Mouse (Mus musculus): ENCODE results near the gene Arvcf. TPM values are rescaled to one million over a fixed set of nuclear protein-coding genes. Genes with fewer than 3 reads are reported as not detected.

The Arvcf gene
- polyA plus RNA-seq, 1 experiment = 26.3 TPM

DNA sequence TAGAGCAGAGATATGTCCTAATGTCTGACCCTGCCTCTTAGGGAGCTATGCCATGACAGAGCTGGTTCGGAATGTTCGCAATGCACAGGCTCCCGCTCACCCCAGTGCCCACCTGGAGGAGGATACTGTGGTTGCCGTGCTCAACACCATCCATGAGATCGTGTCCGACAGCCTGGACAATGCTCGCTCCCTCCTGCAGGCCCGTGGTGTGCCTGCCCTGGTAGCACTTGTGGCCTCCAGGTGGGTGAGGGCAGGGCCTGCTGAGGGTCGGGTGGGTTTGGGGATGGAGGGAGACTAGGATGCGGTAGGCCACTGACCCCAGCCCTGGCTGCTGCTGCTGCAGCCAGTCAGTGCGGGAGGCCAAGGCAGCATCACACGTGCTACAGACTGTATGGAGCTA lies 55.3 kb downstream of the Arvcf start:
- Histone ChIP-seq H3K9me3 (replicated peaks; ENCODE audit: control insufficient read depth, insufficient read depth, low read length, poor library complexity, severe bottlenecking) (no peaks in the 10 kb centered on the region), H3K27me3 (ENCODE audit: control insufficient read depth, insufficient read depth, low read length, poor library complexity, severe bottlenecking) (no peaks in the 10 kb centered on the region), H3K4me3 (ENCODE audit: low read depth, low read length) (no peak overlapping the region), H3K36me3 (ENCODE audit: control insufficient read depth, insufficient read depth, low read length, poor library complexity, severe bottlenecking) (0 out of 2 replicates have a peak, but pooled peaks cover 5% of the 10 kb centered on the region), H3K4me1 (ENCODE audit: control insufficient read depth, insufficient read depth, low read length) (peaks cover 9% of the 10 kb centered on the region), H3K9ac (ENCODE audit: low read depth, poor library complexity, severe bottlenecking) (no peak overlapping the region), H3K27ac (ENCODE audit: insufficient read depth, low read length) (no peak overlapping the region)
- TF ChIP-seq EP300 (IDR thresholded peaks at IDR 0.05; ENCODE audit: insufficient read depth, low read depth, low read length) = no peak
- TF ChIP-seq CTCF (IDR thresholded peaks at IDR 0.05; ENCODE audit: low read depth, low read length) = no peak
- TF ChIP-seq POLR2A (IDR thresholded peaks at IDR 0.05; ENCODE audit: insufficient read depth, low read length) = no peak

DNA sequence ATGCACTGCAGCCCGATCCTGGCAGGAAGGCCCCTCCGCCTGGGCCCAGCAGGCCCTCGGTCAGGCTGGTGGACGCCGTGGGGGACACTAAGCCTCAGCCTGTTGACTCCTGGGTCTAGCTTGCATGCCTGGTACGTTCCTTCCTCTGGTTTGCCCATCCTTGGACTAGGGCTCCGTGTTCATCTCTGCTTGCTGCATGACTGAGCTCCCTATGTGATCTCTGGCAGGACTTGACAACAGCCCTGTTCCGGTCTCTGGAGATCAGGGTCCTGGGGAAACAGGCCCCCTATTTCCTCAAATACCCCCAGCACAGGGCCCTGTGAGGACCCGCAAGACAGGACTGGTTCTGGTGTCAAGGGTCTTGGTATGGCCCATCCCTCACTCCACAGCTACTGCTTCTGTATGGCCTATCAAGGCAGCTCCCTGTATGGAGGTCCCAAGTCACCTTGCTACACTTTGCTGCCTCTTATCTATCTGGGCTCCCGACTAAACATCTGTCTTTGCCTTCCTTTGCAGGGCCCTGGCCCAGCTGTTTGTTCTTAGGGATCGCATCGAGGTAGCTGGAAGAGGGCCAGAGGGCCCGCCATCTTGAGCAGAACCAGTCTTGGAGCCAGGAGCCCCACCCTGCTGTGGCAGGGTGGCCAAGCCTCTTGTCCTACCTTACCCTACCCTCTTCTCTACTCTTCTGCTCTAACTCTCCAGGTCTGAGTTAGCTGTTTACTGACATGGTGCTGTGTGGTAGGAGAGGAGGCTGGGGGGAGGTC lies 57.3 kb downstream of the Arvcf start:
- H3K27me3 ChIP-seq (ENCODE audit: control insufficient read depth, insufficient read depth, low read length, poor library complexity, severe bottlenecking) = no peaks in the 10 kb centered on the region
- H3K9me3 ChIP-seq (replicated peaks; ENCODE audit: control insufficient read depth, insufficient read depth, low read length, poor library complexity, severe bottlenecking) = no peaks in the 10 kb centered on the region
- H3K9ac ChIP-seq (ENCODE audit: low read depth, poor library complexity, severe bottlenecking) = no peak overlapping the region
- H3K4me3 ChIP-seq (ENCODE audit: low read depth, low read length) = no peak overlapping the region
- H3K36me3 ChIP-seq (ENCODE audit: control insufficient read depth, insufficient read depth, low read length, poor library complexity, severe bottlenecking) = 0 out of 2 replicates have a peak, but pooled peaks cover 3% of the 10 kb centered on the region
- peaks cover 9% of the 10 kb centered on the region for H3K4me1 ChIP-seq (ENCODE audit: control insufficient read depth, insufficient read depth, low read length)
- H3K27ac ChIP-seq (ENCODE audit: insufficient read depth, low read length) = no peak overlapping the region
- TF ChIP-seq POLR2A (IDR thresholded peaks at IDR 0.05; ENCODE audit: insufficient read depth, low read length) (no peak), CTCF (IDR thresholded peaks at IDR 0.05; ENCODE audit: low read depth, low read length) (no peak), EP300 (IDR thresholded peaks at IDR 0.05; ENCODE audit: insufficient read depth, low read depth, low read length) (no peak)

DNA sequence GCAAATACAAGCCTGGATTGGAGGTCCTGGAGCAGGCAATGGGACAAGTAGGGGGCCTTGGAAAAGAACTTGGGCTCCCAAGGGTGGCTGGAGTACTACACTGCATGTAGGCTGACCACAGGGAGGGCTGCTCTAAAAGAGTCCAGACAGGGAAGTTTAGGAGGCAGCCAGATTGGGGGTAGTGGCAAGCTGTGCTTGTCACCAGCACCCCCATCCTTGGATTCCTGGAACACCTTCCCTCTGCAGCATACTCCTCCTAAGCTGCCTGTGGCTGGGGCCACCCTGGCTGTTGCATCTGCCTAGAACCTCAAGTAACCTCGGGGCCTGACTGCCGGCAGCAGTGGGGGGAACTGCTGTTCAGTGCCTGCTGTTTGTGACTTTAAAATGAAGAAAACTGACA lies 57.9 kb downstream of the Arvcf start:
- no peak overlapping the region for H3K27ac ChIP-seq (ENCODE audit: insufficient read depth, low read length)

DNA sequence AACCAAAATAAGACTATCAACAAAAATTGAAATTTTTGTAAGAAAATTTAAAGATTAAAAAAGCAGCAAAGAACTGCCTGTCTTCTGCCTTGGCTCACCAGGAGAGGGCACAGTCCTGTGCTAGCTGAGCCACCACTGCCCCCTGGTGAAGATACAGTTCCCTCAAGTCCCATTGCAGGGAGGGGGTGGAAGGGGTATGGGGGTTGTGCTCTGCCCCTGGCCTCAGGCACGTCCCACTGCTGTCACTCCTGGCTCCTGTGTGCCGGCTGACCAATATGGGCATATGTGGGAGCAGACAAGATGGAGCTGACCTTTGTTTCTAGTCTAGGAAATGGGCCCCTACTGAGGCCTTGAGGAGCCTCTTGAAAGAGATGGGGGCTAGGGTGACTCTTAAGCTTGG lies 58.3 kb downstream of the Arvcf start:
- no peak overlapping the region for H3K4me3 ChIP-seq (ENCODE audit: low read depth, low read length)
- H3K27ac ChIP-seq (ENCODE audit: insufficient read depth, low read length) = no peak overlapping the region
- no peaks in the 10 kb centered on the region for H3K9me3 ChIP-seq (replicated peaks; ENCODE audit: control insufficient read depth, insufficient read depth, low read length, poor library complexity, severe bottlenecking)
- TF ChIP-seq EP300 (IDR thresholded peaks at IDR 0.05; ENCODE audit: insufficient read depth, low read depth, low read length) (no peak), CTCF (IDR thresholded peaks at IDR 0.05; ENCODE audit: low read depth, low read length) (peak; percentile 86)
- H3K27me3 ChIP-seq (ENCODE audit: control insufficient read depth, insufficient read depth, low read length, poor library complexity, severe bottlenecking) = no peaks in the 10 kb centered on the region
- H3K9ac ChIP-seq (ENCODE audit: low read depth, poor library complexity, severe bottlenecking) = no peak overlapping the region
- H3K4me1 ChIP-seq (ENCODE audit: control insufficient read depth, insufficient read depth, low read length) = peaks cover under 1% of the 10 kb centered on the region
- 0 out of 2 replicates have a peak, but pooled peaks cover 3% of the 10 kb centered on the region for H3K36me3 ChIP-seq (ENCODE audit: control insufficient read depth, insufficient read depth, low read length, poor library complexity, severe bottlenecking)

More for the DNA sequence above, 57.9 kb downstream of the Arvcf start:
- Histone ChIP-seq H3K9ac (ENCODE audit: low read depth, poor library complexity, severe bottlenecking) (no peak overlapping the region), H3K9me3 (replicated peaks; ENCODE audit: control insufficient read depth, insufficient read depth, low read length, poor library complexity, severe bottlenecking) (no peaks in the 10 kb centered on the region), H3K4me1 (ENCODE audit: control insufficient read depth, insufficient read depth, low read length) (peaks cover 5% of the 10 kb centered on the region), H3K4me3 (ENCODE audit: low read depth, low read length) (no peak overlapping the region), H3K27me3 (ENCODE audit: control insufficient read depth, insufficient read depth, low read length, poor library complexity, severe bottlenecking) (no peaks in the 10 kb centered on the region), H3K36me3 (ENCODE audit: control insufficient read depth, insufficient read depth, low read length, poor library complexity, severe bottlenecking) (0 out of 2 replicates have a peak, but pooled peaks cover 3% of the 10 kb centered on the region)
- TF ChIP-seq POLR2A (IDR thresholded peaks at IDR 0.05; ENCODE audit: insufficient read depth, low read length) = no peak
- no peak for TF ChIP-seq EP300 (IDR thresholded peaks at IDR 0.05; ENCODE audit: insufficient read depth, low read depth, low read length)
- TF ChIP-seq CTCF (IDR thresholded peaks at IDR 0.05; ENCODE audit: low read depth, low read length) = no peak

DNA sequence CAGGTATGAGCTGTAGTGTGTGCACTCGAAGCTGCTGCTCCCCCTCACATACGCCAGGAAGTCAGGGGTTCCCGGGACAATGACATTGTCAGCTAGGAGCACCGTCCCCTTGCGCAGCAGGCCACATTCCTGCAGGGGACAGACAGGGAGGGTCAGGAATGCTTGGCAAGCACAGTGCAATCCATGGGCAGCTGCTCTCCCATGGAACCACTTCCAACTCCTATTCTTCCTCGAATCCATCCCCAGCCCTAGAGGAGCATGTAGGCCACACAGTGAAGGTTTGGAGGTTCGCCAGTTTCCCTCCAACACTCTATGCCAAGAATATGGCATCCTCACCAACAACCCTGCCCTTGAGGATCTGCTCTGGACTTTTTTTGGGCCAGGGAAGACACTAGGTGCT lies 59.9 kb downstream of the Arvcf start:
- no peak overlapping the region for H3K27ac ChIP-seq (ENCODE audit: insufficient read depth, low read length)
- H3K9ac ChIP-seq (ENCODE audit: low read depth, poor library complexity, severe bottlenecking) = no peak overlapping the region
- H3K27me3 ChIP-seq (ENCODE audit: control insufficient read depth, insufficient read depth, low read length, poor library complexity, severe bottlenecking) = no peaks in the 10 kb centered on the region
- H3K4me3 ChIP-seq (ENCODE audit: low read depth, low read length) = no peak overlapping the region
- H3K4me1 ChIP-seq (ENCODE audit: control insufficient read depth, insufficient read depth, low read length) = no peaks in the 10 kb centered on the region
- H3K36me3 ChIP-seq (ENCODE audit: control insufficient read depth, insufficient read depth, low read length, poor library complexity, severe bottlenecking) = 0 out of 2 replicates have a peak, but pooled peaks cover 3% of the 10 kb centered on the region
- TF ChIP-seq EP300 (IDR thresholded peaks at IDR 0.05; ENCODE audit: insufficient read depth, low read depth, low read length) = no peak
- TF ChIP-seq CTCF (IDR thresholded peaks at IDR 0.05; ENCODE audit: low read depth, low read length) = no peak
- no peak for TF ChIP-seq POLR2A (IDR thresholded peaks at IDR 0.05; ENCODE audit: insufficient read depth, low read length)
- no peaks in the 10 kb centered on the region for H3K9me3 ChIP-seq (replicated peaks; ENCODE audit: control insufficient read depth, insufficient read depth, low read length, poor library complexity, severe bottlenecking)

DNA sequence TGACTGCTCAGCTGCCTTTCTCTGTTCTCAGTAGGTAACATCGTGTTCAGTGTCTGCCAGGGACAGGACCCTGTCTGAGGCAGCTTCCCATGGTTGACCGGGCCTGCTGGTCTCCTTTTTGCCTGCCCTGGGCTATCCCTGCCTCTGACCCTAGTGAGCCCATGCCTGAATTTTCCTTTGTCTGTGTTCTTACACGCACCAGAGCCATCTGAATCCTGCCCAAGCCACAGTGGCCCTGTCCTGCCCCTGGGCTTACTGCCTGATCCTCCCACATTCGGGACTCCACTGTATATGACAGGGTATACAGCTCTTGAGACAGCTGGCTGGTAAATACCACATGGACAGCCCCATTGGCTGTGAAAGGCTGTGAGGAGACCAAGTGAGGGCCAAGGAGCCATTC lies 61.8 kb downstream of the Arvcf start:
- H3K9ac ChIP-seq (ENCODE audit: low read depth, poor library complexity, severe bottlenecking) = no peak overlapping the region

More for the DNA sequence above, 61.8 kb downstream of the Arvcf start:
- Histone ChIP-seq H3K27ac (ENCODE audit: insufficient read depth, low read length) (no peak overlapping the region), H3K9me3 (replicated peaks; ENCODE audit: control insufficient read depth, insufficient read depth, low read length, poor library complexity, severe bottlenecking) (no peaks in the 10 kb centered on the region), H3K27me3 (ENCODE audit: control insufficient read depth, insufficient read depth, low read length, poor library complexity, severe bottlenecking) (no peaks in the 10 kb centered on the region), H3K4me3 (ENCODE audit: low read depth, low read length) (no peak overlapping the region), H3K36me3 (ENCODE audit: control insufficient read depth, insufficient read depth, low read length, poor library complexity, severe bottlenecking) (no peaks in the 10 kb centered on the region), H3K4me1 (ENCODE audit: control insufficient read depth, insufficient read depth, low read length) (no peaks in the 10 kb centered on the region)
- no peak for TF ChIP-seq EP300 (IDR thresholded peaks at IDR 0.05; ENCODE audit: insufficient read depth, low read depth, low read length)
- TF ChIP-seq CTCF (IDR thresholded peaks at IDR 0.05; ENCODE audit: low read depth, low read length) = no peak
- TF ChIP-seq POLR2A (IDR thresholded peaks at IDR 0.05; ENCODE audit: insufficient read depth, low read length) = no peak
